Comparison of ENCODE assay signal across 31 mouse cellular contexts in genomic region chr12:10140131-10140530, GRCm38 (mm10).
DNase-seq lines count a peak whose midpoint lies in the region; ATAC-seq lines count a peak whose summit lies in the region.
"Had no signal": no experiment of that assay in that cellular context is flagged by ENCODE, and none has a peak within 500 bp of the region (broad histone marks: within the 10 kb centered on the region; RNA-seq: fewer than 3 reads in every experiment).

No protein-coding gene starts in this region.

- H3K4me1 ChIP-seq in kidney, embryonic 14.5 days (ENCODE audit: control insufficient read depth, insufficient read depth, low read length): no peaks in the 10 kb centered on the region
- H3K4me1 ChIP-seq: embryonic facial prominence, embryonic 13.5 days; forebrain, embryonic 15.5 days; limb, embryonic 15.5 days; liver, embryonic 15.5 days; neural tube, embryonic 15.5 days had no signal

- H3K4me3 ChIP-seq in kidney, embryonic 14.5 days (ENCODE audit: low read length): no peak overlapping the region
- H3K4me3 ChIP-seq: embryonic facial prominence, embryonic 13.5 days; forebrain, embryonic 10.5 days; forebrain, embryonic 15.5 days; gastrocnemius, adult 2 months; heart, embryonic 13.5 days; limb, embryonic 10.5 days; limb, embryonic 15.5 days; liver, embryonic 15.5 days; neural tube, embryonic 15.5 days had no signal

- no peaks in the 10 kb centered on the region for H3K9me3 ChIP-seq in kidney, embryonic 14.5 days (ENCODE audit: control insufficient read depth, low read length)
- H3K9me3 ChIP-seq: embryonic facial prominence, embryonic 13.5 days; forebrain, embryonic 10.5 days; forebrain, embryonic 15.5 days; G1E; heart, embryonic 13.5 days; limb, embryonic 10.5 days; limb, embryonic 15.5 days; liver, embryonic 15.5 days; neural tube, embryonic 15.5 days had no signal

- H3K27ac ChIP-seq in kidney, embryonic 14.5 days (ENCODE audit: low read depth, low read length): no peak overlapping the region
- H3K27ac ChIP-seq: embryonic facial prominence, embryonic 13.5 days; forebrain, embryonic 10.5 days; forebrain, embryonic 15.5 days; gastrocnemius, adult 2 months; heart, embryonic 13.5 days; hindbrain, embryonic 14.5 days; limb, embryonic 10.5 days; limb, embryonic 15.5 days; liver, embryonic 15.5 days; neural tube, embryonic 15.5 days; stomach, postnatal 0 days had no signal

- peak; percentile 81 for DNase-seq in kidney, adult 11 months
- DNase-seq in kidney, adult 8-10 months: peak; percentile 58 to 81
- DNase-seq in kidney, postnatal 10 days: peak; percentile 29
- no peak for DNase-seq in spleen, adult 12 weeks (ENCODE audit: low spot score)
- DNase-seq in heart, adult 11 months: no peak
- DNase-seq: adrenal gland, postnatal 10 days; cerebellum, adult 18-20 months; cerebellum, postnatal 10 days; gastrocnemius, adult 2 months; heart, postnatal 10 days; lung, embryonic 14.5 days; lung, postnatal 14 days; midbrain, embryonic 14.5 days; retina, postnatal 1 day; right cerebral cortex, postnatal 25 days; thymus, adult 18-20 months; thymus, postnatal 25 days had no signal

- no peak overlapping the region for H3K4me2 ChIP-seq in kidney, embryonic 14.5 days (replicated peaks; ENCODE audit: low read depth, low read length)
- H3K4me2 ChIP-seq: embryonic facial prominence, embryonic 13.5 days; forebrain, embryonic 15.5 days; heart, embryonic 13.5 days; hindbrain, embryonic 14.5 days; limb, embryonic 15.5 days; liver, embryonic 15.5 days; lung, embryonic 14.5 days; neural tube, embryonic 15.5 days had no signal

- no peaks in the 10 kb centered on the region for H3K36me3 ChIP-seq in kidney, embryonic 14.5 days (ENCODE audit: control insufficient read depth, insufficient read depth, low read length)
- H3K36me3 ChIP-seq: embryonic facial prominence, embryonic 13.5 days; forebrain, embryonic 10.5 days; forebrain, embryonic 15.5 days; G1E; heart, embryonic 13.5 days; limb, embryonic 10.5 days; limb, embryonic 15.5 days; liver, embryonic 15.5 days; neural tube, embryonic 15.5 days had no signal

- H3K27me3 ChIP-seq in kidney, embryonic 14.5 days (ENCODE audit: control insufficient read depth, insufficient read depth, low read length): no peaks in the 10 kb centered on the region
- H3K27me3 ChIP-seq: embryonic facial prominence, embryonic 13.5 days; forebrain, embryonic 15.5 days; heart, embryonic 13.5 days; limb, embryonic 15.5 days; liver, embryonic 15.5 days; neural tube, embryonic 15.5 days had no signal

- ATAC-seq in kidney, embryonic 14.5 days (ENCODE audit: low FRiP score, low TSS enrichment): no peak
- no peak for ATAC-seq in cerebellum, adult (ENCODE audit: insufficient number of reproducible peaks, low FRiP score, low TSS enrichment)
- ATAC-seq: forebrain, embryonic 15.5 days; intestine, postnatal 0 days had no signal

- no peak overlapping the region for H3K9ac ChIP-seq in kidney, embryonic 14.5 days (ENCODE audit: low read depth, low read length)
- H3K9ac ChIP-seq: embryonic facial prominence, embryonic 13.5 days; forebrain, embryonic 15.5 days; heart, embryonic 13.5 days; hindbrain, embryonic 14.5 days; limb, embryonic 15.5 days; liver, embryonic 15.5 days; lung, embryonic 14.5 days; neural tube, embryonic 15.5 days had no signal

Comparison
In these comparisons a context has a peak if more than half of its experiments do, and no peak if none do; other contexts are left out.
1. DNase-seq: peak in kidney, adult 11 months (single experiment), kidney, adult 8-10 months (2 of 2) and kidney, postnatal 10 days (single experiment); none in spleen, adult 12 weeks (single experiment) and heart, adult 11 months (single experiment).